Mouse (Mus musculus) brain, embryonic 14.5 days (tissue): Measurements from ENCODE around the gene Rufy3. TPM values are rescaled to one million over a fixed set of nuclear protein-coding genes. Genes with fewer than 3 reads are reported as not detected.

ENCODE experiments used
- DNase-seq: peaks from one replicate; pipeline ENCODE4 v3.0.0-alpha.2; 2011; ENCODE audit warnings: low read depth
- CTCF ChIP-seq: fragments of 200-500 bp; IDR thresholded peaks from 2 replicates; pipeline ENCODE4 v1.5.1; 2012; ENCODE audit warnings: inconsistent platforms, mild to moderate bottlenecking, moderate library complexity, borderline replicate concordance; ENCODE audit not compliant: insufficient read depth, insufficient read length; ENCODE audit errors: extremely low read depth
- POLR2A ChIP-seq: fragments of 200-500 bp; IDR thresholded peaks from 2 replicates; pipeline ENCODE4 v1.6.1; 2012; ENCODE audit warnings: mild to moderate bottlenecking, inconsistent platforms, borderline replicate concordance; ENCODE audit not compliant: poor library complexity, insufficient read depth, insufficient read length, severe bottlenecking; ENCODE audit errors: extremely low read depth
- polyA plus RNA-seq: library from polyadenylated mRNA; depleted of rRNA; stranded (reverse); fragments of >200 nt; gene quantifications from 2 replicates; pipeline ENCODE4 v1.2.3, GENCODE M21; 2012

Gene Rufy3
- polyA plus RNA-seq, 1 experiment = 180 TPM

GRCm38 (mm10) chr5:88558991-88559390 is 5.8 kb upstream of the Rufy3 start:
- no peak for DNase-seq

GRCm38 (mm10) chr5:88561080-88561814 is 3.6 kb upstream of the Rufy3 start:
- no peak for TF ChIP-seq CTCF
- TF ChIP-seq POLR2A = no peak
- no peak for DNase-seq

More at GRCm38 (mm10) chr5:88558991-88559390, 5.8 kb upstream of the Rufy3 start:
- TF ChIP-seq POLR2A (no peak), CTCF (no peak)

GRCm38 (mm10) chr5:88562863-88563780 is 1.7 kb upstream of the Rufy3 start:
- DNase-seq = no peak
- no peak for TF ChIP-seq POLR2A
- no peak for TF ChIP-seq CTCF

GRCm38 (mm10) chr5:88565148-88566033 is 551 bp downstream of the Rufy3 start:
- peak; percentile 64 for DNase-seq
- TF ChIP-seq CTCF = no peak
- peak; percentile 8; the same call in 1 of the 2 replicates for TF ChIP-seq POLR2A

GRCm38 (mm10) chr5:88566034-88566841 is 1.4 kb downstream of the Rufy3 start:
- peak; percentile 58 for DNase-seq
- TF ChIP-seq CTCF (no peak), POLR2A (no peak)

- TF ChIP-seq CTCF (no peak), POLR2A (no peak)
- no peak for DNase-seq
Measured at GRCm38 (mm10) chr5:88569541-88569940, 4.7 kb downstream of the Rufy3 start.

GRCm38 (mm10) chr5:88574829-88575228 is 10.0 kb downstream of the Rufy3 start:
- no peak for DNase-seq
- TF ChIP-seq POLR2A (no peak), CTCF (no peak)

- peak; percentile 71 for DNase-seq
- TF ChIP-seq CTCF (no peak), POLR2A (no peak)
Measured at GRCm38 (mm10) chr5:88575506-88576338, 10.9 kb downstream of the Rufy3 start.

- TF ChIP-seq POLR2A (no peak), CTCF (no peak)
Measured at GRCm38 (mm10) chr5:88580681-88581080, 15.8 kb downstream of the Rufy3 start.

More at GRCm38 (mm10) chr5:88580681-88581080, 15.8 kb downstream of the Rufy3 start:
- DNase-seq = no peak
